Mouse (Mus musculus): ENCODE data around the gene Ifnlr1.

Ifnlr1 gene

GRCm38 (mm10) chr4:135685906-135686567 lies at the start of gene Ifnlr1:
Gene Ifnlr1 (plus strand): TSS chr4:135686287.
- 2% methylated on average over 41 of the region's 41 CpGs for WGBS

GRCm38 (mm10) chr4:135641302-135642079 lies 44.6 kb upstream of the Ifnlr1 start:
- 82% methylated on average over 8 of the region's 8 CpGs for WGBS

GRCm38 (mm10) chr4:135645022-135645637 lies 41.0 kb upstream of the Ifnlr1 start:
- 64% methylated on average over 12 of the region's 12 CpGs for WGBS

GRCm38 (mm10) chr4:135652966-135653607 lies 33.0 kb upstream of the Ifnlr1 start:
- 60% methylated on average over 11 of the region's 11 CpGs for WGBS

GRCm38 (mm10) chr4:135653956-135654355 lies 32.1 kb upstream of the Ifnlr1 start:
- 92% methylated on average over 7 of the region's 7 CpGs for WGBS

GRCm38 (mm10) chr4:135655499-135655898 lies 30.6 kb upstream of the Ifnlr1 start:
- 48% methylated on average over 7 of the region's 7 CpGs for WGBS

- WGBS, result 30% methylated on average over 10 of the region's 10 CpGs
Measured at GRCm38 (mm10) chr4:135656094-135656589, 29.9 kb upstream of the Ifnlr1 start.

GRCm38 (mm10) chr4:135658484-135658883 lies 27.6 kb upstream of the Ifnlr1 start:
- 68% methylated on average over 5 of the region's 5 CpGs for WGBS

- 91% methylated on average over 12 of the region's 12 CpGs for WGBS
Measured at GRCm38 (mm10) chr4:135658899-135659298, 27.2 kb upstream of the Ifnlr1 start.

- 74% methylated on average over 6 of the region's 6 CpGs for WGBS
Measured at GRCm38 (mm10) chr4:135661082-135661809, 24.8 kb upstream of the Ifnlr1 start.

- WGBS, result 88% methylated on average over 6 of the region's 6 CpGs
Measured at GRCm38 (mm10) chr4:135661994-135662393, 24.1 kb upstream of the Ifnlr1 start.

GRCm38 (mm10) chr4:135664656-135665055 lies 21.4 kb upstream of the Ifnlr1 start:
- WGBS, result 87% methylated on average over 6 of the region's 6 CpGs

GRCm38 (mm10) chr4:135666192-135666975 lies 19.7 kb upstream of the Ifnlr1 start:
- 59% methylated on average over 17 of the region's 17 CpGs for WGBS

- WGBS, result 11% methylated on average over 16 of the region's 16 CpGs
Measured at GRCm38 (mm10) chr4:135667266-135667844, 18.7 kb upstream of the Ifnlr1 start.

- 76% methylated on average over 3 of the region's 3 CpGs for WGBS
Measured at GRCm38 (mm10) chr4:135673507-135673906, 12.6 kb upstream of the Ifnlr1 start.

- WGBS, result 77% methylated on average over 9 of the region's 9 CpGs
Measured at GRCm38 (mm10) chr4:135674993-135675392, 11.1 kb upstream of the Ifnlr1 start.

GRCm38 (mm10) chr4:135676476-135676875 lies 9.6 kb upstream of the Ifnlr1 start:
- WGBS, result 79% methylated on average over 5 of the region's 5 CpGs

GRCm38 (mm10) chr4:135679316-135679715 lies 6.8 kb upstream of the Ifnlr1 start:
- 88% methylated on average over 4 of the region's 4 CpGs for WGBS

GRCm38 (mm10) chr4:135681789-135682188 lies 4.3 kb upstream of the Ifnlr1 start:
- WGBS, result 81% methylated on average over 5 of the region's 5 CpGs

GRCm38 (mm10) chr4:135683553-135683952 lies 2.5 kb upstream of the Ifnlr1 start:
- 43% methylated on average over 4 of the region's 4 CpGs for WGBS

Data from cerebral cortex, adult 2 months (tissue).